Mouse (Mus musculus) heart, adult 10 weeks (tissue): ENCODE results near the gene Cetn4. TPM values are rescaled to one million over a fixed set of nuclear protein-coding genes. Genes with fewer than 3 reads are reported as not detected.

Source experiments
- polyA plus RNA-seq: library from polyadenylated mRNA; stranded (reverse); fragments of 350-450 nt; fragmentation: Illumina TruSeq; extraction: RNeasy Lipid Tissue Mini Kit (QIAGEN cat#74804); gene quantifications from one replicate; pipeline ENCODE4 v1.2.3, GENCODE M21; 2014; ENCODE audit warnings: low read depth, low replicate concordance

Cetn4 gene
- 2.0 TPM for polyA plus RNA-seq

GRCm38 (mm10) chr3:37312370-37312941 is at the start of gene Cetn4, which contains the start of gene Bbs12:
Gene Cetn4 (minus strand): TSS chr3:37312708.
Gene Bbs12 (plus strand): TSS chr3:37312554.

GRCm38 (mm10) chr3:37348221-37349165 is 36.0 kb upstream of the Cetn4 start, which contains the start of gene Fgf2:
Gene Fgf2 (plus strand): TSS chr3:37348346.

Other genes starting within 250 kb of the Cetn4 start
- not detected for gene Adad1, start 249.2 kb downstream of the Cetn4 start, polyA plus RNA-seq
- gene Il2, start 186.7 kb downstream of the Cetn4 start, polyA plus RNA-seq = not detected
- not detected for gene Il21, start 80.1 kb downstream of the Cetn4 start, polyA plus RNA-seq
- gene Bbs12, start 154 bp downstream of the Cetn4 start, polyA plus RNA-seq = 2.1 TPM
- 10.4 TPM for gene Fgf2, start 35.6 kb upstream of the Cetn4 start, polyA plus RNA-seq
- 8.9 TPM for gene Spata5, start 107.2 kb upstream of the Cetn4 start, polyA plus RNA-seq
- 38.1 TPM for gene Nudt6, start 107.5 kb upstream of the Cetn4 start, polyA plus RNA-seq